Mouse (Mus musculus) lung, postnatal 0 days (tissue): Measurements from ENCODE around the gene E2f1. TPM values are rescaled to one million over a fixed set of nuclear protein-coding genes. Genes with fewer than 3 reads are reported as not detected.
A peak's percentile ranks its signal among the peaks of the same experiment; 100 is the strongest.

Experiments
- ATAC-seq: fragments of 200-750 bp; cut with Nextera tagmentation; 2 replicates; pipeline ENCODE4 v1.8.0; 2017; ENCODE audit warnings: moderate library complexity
- DNase-seq: peaks from one replicate; pipeline ENCODE4 v3.0.0-alpha.2; 2016; ENCODE audit warnings: low spot score
- H3K27ac ChIP-seq: fragments of 300-500 bp; sonication (generic); 2 replicates; pipeline ENCODE4 v1.5.1; 2014; ENCODE audit warnings: antibody characterized with exemption, mild to moderate bottlenecking, low read length, mixed read lengths
- H3K27me3 ChIP-seq: fragments of 300-500 bp; sonication (generic); replicated peaks from 2 replicates; pipeline ENCODE4 v1.6.1; 2014; ENCODE audit warnings: low read length, mixed read lengths; ENCODE audit not compliant: insufficient read depth
- H3K36me3 ChIP-seq: fragments of 300-500 bp; sonication (generic); 2 replicates; pipeline ENCODE4 v1.6.1; 2014; ENCODE audit warnings: low read length, mixed read lengths; ENCODE audit not compliant: insufficient read depth
- H3K4me1 ChIP-seq: fragments of 300-500 bp; sonication (generic); 2 replicates; pipeline ENCODE4 v1.6.1; 2014; ENCODE audit warnings: antibody characterized with exemption, low read depth, low read length, mixed read lengths; ENCODE audit not compliant: insufficient read depth
- H3K4me2 ChIP-seq: fragments of 300-500 bp; sonication (generic); replicated peaks from 2 replicates; pipeline ENCODE4 v1.6.1; 2014; ENCODE audit warnings: low read depth, mild to moderate bottlenecking, low read length, moderate library complexity, mixed read lengths
- H3K4me3 ChIP-seq: fragments of 300-500 bp; sonication (generic); 2 replicates; pipeline ENCODE4 v1.5.1; 2014; ENCODE audit warnings: low read depth, low read length
- H3K9ac ChIP-seq: fragments of 300-500 bp; sonication (generic); replicated peaks from 2 replicates; pipeline ENCODE4 v1.6.1; 2014; ENCODE audit warnings: low read depth, mild to moderate bottlenecking
- H3K9me3 ChIP-seq: fragments of 300-500 bp; sonication (generic); 2 replicates; pipeline ENCODE4 v1.6.1; 2016; ENCODE audit warnings: low read length, mixed read lengths
- CTCF ChIP-seq: IDR thresholded peaks from 2 replicates; pipeline ENCODE4 v1.5.1; 2016; ENCODE audit warnings: antibody characterized with exemption, mild to moderate bottlenecking
- EP300 ChIP-seq: IDR thresholded peaks from 2 replicates; pipeline ENCODE4 v1.6.1; 2016; ENCODE audit warnings: antibody characterized with exemption, mild to moderate bottlenecking, control low read depth
- WGBS: fragments of 180-500 bp; shearing (Covaris S2); extraction: QIAGEN DNeasy Blood & Tissue Kit; methylation state at CpG from one replicate; pipeline ENCODE4 v1.1.7; 2014; 5-methylcytosine and 5-hydroxymethylcytosine counted together
- polyA plus RNA-seq: library from polyadenylated mRNA; unstranded; fragments of >200 nt; fragmentation: Nextera tagmentation; extraction: Ambion mirVana; gene quantifications from 2 replicates; pipeline ENCODE4 v1.2.1, GENCODE M21; 2015

The E2f1 gene
- polyA plus RNA-seq, 1 experiment from 2014 or later: 5.4 TPM

DNA sequence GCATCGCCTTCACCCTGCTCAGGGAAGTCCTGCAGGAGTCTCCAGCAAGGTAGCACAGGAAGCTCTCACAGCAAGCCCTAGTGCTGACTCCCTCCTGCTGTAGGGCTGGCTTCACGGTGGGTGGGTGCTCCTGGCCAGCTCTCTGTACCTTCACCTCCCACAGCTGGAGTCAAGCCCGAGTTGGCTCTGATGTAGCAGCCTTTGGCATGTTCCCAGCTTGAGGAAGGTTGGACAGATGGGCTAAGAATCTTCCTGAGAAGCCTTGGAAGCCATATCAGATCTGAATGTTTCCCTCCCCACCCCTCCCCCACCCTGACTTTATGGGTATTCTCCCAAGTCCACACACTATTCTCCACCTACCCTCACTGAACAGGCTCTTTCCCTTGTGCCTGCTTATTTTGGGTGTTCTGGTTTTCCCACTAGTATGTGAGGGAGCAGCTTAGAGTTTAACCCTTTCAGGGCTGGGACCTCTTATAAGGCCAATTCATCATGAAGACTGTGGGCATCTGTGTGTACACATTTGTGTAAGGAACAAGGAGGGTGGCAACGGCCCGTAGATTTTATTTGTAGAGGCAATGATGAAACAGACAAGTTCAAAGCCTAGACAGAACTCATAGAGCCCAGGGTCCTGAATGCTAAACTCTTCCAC, 12.4 kb downstream of the E2f1 start:
- DNase-seq (no peak), ATAC-seq (no peak)
- Histone ChIP-seq H3K36me3 (no peaks in the 10 kb centered on the region), H3K4me3 (no peak overlapping the region), H3K9me3 (no peaks in the 10 kb centered on the region), H3K4me2 (no peak overlapping the region), H3K27me3 (no peaks in the 10 kb centered on the region), H3K9ac (no peak overlapping the region), H3K27ac (no peak overlapping the region), H3K4me1 (peaks cover 4% of the 10 kb centered on the region; the same call in 1 of the 2 replicates)
- 31% methylated on average over 5 of the region's 5 CpGs for WGBS
- no peak for TF ChIP-seq EP300
- TF ChIP-seq CTCF: no peak

GRCm38 (mm10) chr2:154555235-154555634, 14.5 kb downstream of the E2f1 start:
- H3K36me3 ChIP-seq: no peaks in the 10 kb centered on the region
- H3K27me3 ChIP-seq: no peaks in the 10 kb centered on the region
- DNase-seq (peak; percentile 36), ATAC-seq (0 out of 2 replicates have a peak, but pooled peaks have one; percentile 1)
- TF ChIP-seq CTCF: no peak
- TF ChIP-seq EP300: no peak
- WGBS: 75% methylated on average over 6 of the region's 6 CpGs
- H3K4me1 ChIP-seq: peaks cover 10% of the 10 kb centered on the region; the same call in 1 of the 2 replicates
- H3K4me2 ChIP-seq: no peak overlapping the region
- H3K9me3 ChIP-seq: no peaks in the 10 kb centered on the region
- no peak overlapping the region for H3K27ac ChIP-seq
- H3K4me3 ChIP-seq: no peak overlapping the region
- H3K9ac ChIP-seq: no peak overlapping the region

DNA sequence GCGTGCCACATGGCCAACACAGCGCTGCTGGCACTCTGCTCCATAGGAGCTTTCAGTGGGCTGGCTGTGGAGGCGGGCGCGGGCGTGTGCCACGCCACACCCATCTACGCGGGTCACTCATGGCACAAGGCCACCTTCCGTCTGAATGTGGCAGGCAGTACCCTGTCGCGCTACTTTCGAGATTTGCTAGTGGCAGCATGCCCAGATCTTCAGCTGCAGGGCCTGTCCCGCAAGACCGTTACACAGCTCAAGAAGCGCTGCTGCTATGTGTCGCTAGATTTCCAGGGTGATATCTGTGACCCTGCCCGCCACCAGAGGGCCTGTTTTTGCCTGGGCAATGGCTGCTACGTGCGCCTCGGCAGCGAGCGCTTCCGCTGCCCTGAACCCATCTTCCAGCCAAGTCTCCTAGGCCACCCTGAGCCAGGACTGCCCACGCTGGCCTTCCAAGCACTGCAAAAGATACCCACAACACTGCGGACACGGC, 17.2 kb downstream of the E2f1 start:
- DNase-seq: peak; percentile 87
- Histone ChIP-seq H3K27ac (no peak overlapping the region), H3K4me2 (peak overlapping the region; percentile 56)

GRCm38 (mm10) chr2:154551927-154552326, 17.8 kb downstream of the E2f1 start:
- WGBS: 25% methylated on average over 21 of the region's 21 CpGs
- TF ChIP-seq CTCF (peak; percentile 27; the same call in 1 of the 2 replicates), EP300 (no peak)
- H3K4me1 ChIP-seq: peaks cover 16% of the 10 kb centered on the region
- ATAC-seq: peak; percentile 6
- no peaks in the 10 kb centered on the region for H3K27me3 ChIP-seq
- peak overlapping the region; percentile 23; the same call in 1 of the 2 replicates for H3K4me3 ChIP-seq
- no peak overlapping the region for H3K9ac ChIP-seq
- no peaks in the 10 kb centered on the region for H3K9me3 ChIP-seq
- H3K4me2 ChIP-seq: peak overlapping the region; percentile 56
- no peaks in the 10 kb centered on the region for H3K36me3 ChIP-seq
- no peak for DNase-seq
- H3K27ac ChIP-seq: no peak overlapping the region

More for the DNA sequence above, 17.2 kb downstream of the E2f1 start:
- peak; percentile 83 for TF ChIP-seq CTCF
- TF ChIP-seq EP300: no peak
- peaks cover 16% of the 10 kb centered on the region for H3K4me1 ChIP-seq
- WGBS: 9% methylated on average over 27 of the region's 27 CpGs
- no peaks in the 10 kb centered on the region for H3K27me3 ChIP-seq
- H3K9ac ChIP-seq: no peak overlapping the region
- peak; percentile 74 for ATAC-seq
- no peaks in the 10 kb centered on the region for H3K36me3 ChIP-seq
- no peaks in the 10 kb centered on the region for H3K9me3 ChIP-seq
- peak overlapping the region; percentile 23; the same call in 1 of the 2 replicates for H3K4me3 ChIP-seq

DNA sequence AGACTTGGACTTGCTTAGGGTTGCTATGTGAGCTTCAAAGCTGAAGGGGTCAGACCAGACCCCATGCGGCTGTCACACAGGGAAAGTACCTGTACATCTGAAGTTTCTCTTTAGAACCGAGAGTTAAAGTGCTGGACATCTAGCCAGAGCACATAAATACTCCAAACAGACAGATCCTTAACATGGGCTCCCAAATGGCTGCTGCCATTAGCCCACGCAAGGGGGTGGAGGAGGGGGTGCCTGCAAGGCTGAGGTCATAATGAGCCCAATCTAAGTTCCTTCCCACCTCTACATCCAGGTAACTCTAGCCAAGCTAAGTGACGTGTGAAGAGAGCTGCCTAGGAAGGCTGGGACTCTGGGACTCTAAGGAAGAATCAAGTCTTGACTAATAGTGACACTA, 18.2 kb downstream of the E2f1 start, which contains the start of gene Actl10:
TSS of gene Actl10 (plus strand) at position 301 of the 400 bp plus-strand sequence.
- H3K9ac ChIP-seq: no peak within 1 kb of the TSS

GRCm38 (mm10) chr2:154550937-154551336, 18.8 kb downstream of the E2f1 start:
- Histone ChIP-seq H3K27me3 (no peaks in the 10 kb centered on the region), H3K9ac (no peak overlapping the region), H3K4me3 (no peak overlapping the region), H3K27ac (no peak overlapping the region), H3K4me2 (no peak overlapping the region), H3K36me3 (no peaks in the 10 kb centered on the region), H3K9me3 (no peaks in the 10 kb centered on the region), H3K4me1 (peaks cover 16% of the 10 kb centered on the region)
- ATAC-seq: no peak
- DNase-seq: no peak
- WGBS: 73% methylated on average over 2 of the region's 2 CpGs
- TF ChIP-seq CTCF (no peak), EP300 (no peak)

More for the DNA sequence above, 18.2 kb downstream of the E2f1 start, which contains the start of gene Actl10:
- Histone ChIP-seq H3K4me3 (peak within 1 kb of the TSS; percentile 23; the same call in 1 of the 2 replicates), H3K27me3 (no peaks in the 10 kb centered on the region), H3K9me3 (no peaks in the 10 kb centered on the region), H3K4me2 (peak within 1 kb of the TSS; percentile 56), H3K4me1 (peaks cover 16% of the 10 kb centered on the region), H3K27ac (no peak within 1 kb of the TSS), H3K36me3 (no peaks in the 10 kb centered on the region)
- DNase-seq (no peak), ATAC-seq (no peak)
- WGBS: 74% methylated on average over 4 of the region's 4 CpGs
- TF ChIP-seq CTCF (no peak), EP300 (no peak)
